Mouse (Mus musculus): ENCODE data around the gene Gadd45gip1. TPM values are rescaled to one million over a fixed set of nuclear protein-coding genes. Genes with fewer than 3 reads are reported as not detected.
"Not testable (repeated sequence)": the region's sequence is repeated elsewhere in the genome, so short reads cannot be mapped to it uniquely, and the experiment has no call there.

Gene Gadd45gip1
- polyA plus RNA-seq, 1 experiment, result 19.5 TPM

DNA sequence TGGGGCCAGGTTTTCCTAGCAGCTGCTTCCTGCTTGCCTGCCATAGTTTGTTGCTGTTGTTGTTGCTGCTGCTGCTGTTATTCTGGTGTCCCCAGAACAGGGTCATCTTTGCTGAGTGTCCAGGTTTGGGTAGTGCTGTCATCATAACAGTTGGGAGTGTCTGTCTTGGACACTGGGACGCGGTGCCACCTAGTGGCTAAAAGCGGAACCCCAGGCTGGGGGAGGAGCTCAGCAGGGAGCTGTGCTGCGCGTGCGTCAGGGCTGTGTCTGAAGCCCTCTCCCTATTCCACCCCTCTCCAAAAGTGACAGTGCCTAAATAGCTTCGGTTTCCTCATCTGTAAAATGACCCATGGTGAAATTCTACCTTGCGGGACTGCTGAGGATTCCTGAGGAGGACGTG lies 15.8 kb upstream of the Gadd45gip1 start:
- Histone ChIP-seq H3K27ac (ENCODE audit: insufficient read depth, low read length) (no peak overlapping the region), H3K4me3 (ENCODE audit: low read depth, low read length) (no peak overlapping the region), H3K9me3 (replicated peaks; ENCODE audit: control insufficient read depth, insufficient read depth, low read length, poor library complexity, severe bottlenecking) (peaks cover 2% of the 10 kb centered on the region; the same call in 1 of the 2 replicates), H3K9ac (ENCODE audit: low read depth, poor library complexity, severe bottlenecking) (no peak overlapping the region), H3K36me3 (ENCODE audit: control insufficient read depth, insufficient read depth, low read length, poor library complexity, severe bottlenecking) (no peaks in the 10 kb centered on the region), H3K27me3 (ENCODE audit: control insufficient read depth, insufficient read depth, low read length, poor library complexity, severe bottlenecking) (0 out of 2 replicates have a peak, but pooled peaks cover 2% of the 10 kb centered on the region), H3K4me1 (ENCODE audit: control insufficient read depth, insufficient read depth, low read length) (no peaks in the 10 kb centered on the region)
- TF ChIP-seq EP300 (IDR thresholded peaks at IDR 0.05; ENCODE audit: insufficient read depth, low read depth, low read length) (no peak), POLR2A (IDR thresholded peaks at IDR 0.05; ENCODE audit: insufficient read depth, low read length) (no peak), CTCF (IDR thresholded peaks at IDR 0.05; ENCODE audit: low read depth, low read length) (peak; percentile 99)

DNA sequence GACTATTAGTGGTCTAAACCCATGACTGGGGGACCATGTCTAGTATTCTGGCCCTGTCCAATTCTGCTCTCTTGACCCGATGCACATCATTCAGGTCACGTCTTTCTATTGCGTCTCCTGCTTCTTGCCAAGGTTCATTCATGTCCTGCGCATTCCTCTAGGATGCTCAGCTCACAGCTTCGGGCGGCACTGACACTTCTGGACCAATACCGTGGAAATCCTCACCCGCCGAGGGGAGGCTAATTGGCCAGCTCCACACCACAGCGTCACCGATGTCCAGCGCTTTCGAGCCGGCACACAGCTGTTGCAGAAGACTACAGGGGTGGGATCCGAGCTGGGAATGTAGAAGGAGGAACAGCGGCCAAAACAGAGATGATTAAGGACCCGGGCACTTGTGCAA lies 15.2 kb upstream of the Gadd45gip1 start:
- H3K9ac ChIP-seq (ENCODE audit: low read depth, poor library complexity, severe bottlenecking), result 0 out of 2 replicates have a peak overlapping the region, but pooled peaks have one; percentile 4
- no peak overlapping the region for H3K27ac ChIP-seq (ENCODE audit: insufficient read depth, low read length)
- H3K4me1 ChIP-seq (ENCODE audit: control insufficient read depth, insufficient read depth, low read length), result no peaks in the 10 kb centered on the region
- H3K36me3 ChIP-seq (ENCODE audit: control insufficient read depth, insufficient read depth, low read length, poor library complexity, severe bottlenecking), result no peaks in the 10 kb centered on the region
- H3K9me3 ChIP-seq (replicated peaks; ENCODE audit: control insufficient read depth, insufficient read depth, low read length, poor library complexity, severe bottlenecking), result no peaks in the 10 kb centered on the region
- peak overlapping the region; percentile 0; the same call in 1 of the 2 replicates for H3K4me3 ChIP-seq (ENCODE audit: low read depth, low read length)
- 0 out of 2 replicates have a peak, but pooled peaks cover under 1% of the 10 kb centered on the region for H3K27me3 ChIP-seq (ENCODE audit: control insufficient read depth, insufficient read depth, low read length, poor library complexity, severe bottlenecking)
- no peak for TF ChIP-seq EP300 (IDR thresholded peaks at IDR 0.05; ENCODE audit: insufficient read depth, low read depth, low read length)
- TF ChIP-seq POLR2A (IDR thresholded peaks at IDR 0.05; ENCODE audit: insufficient read depth, low read length), result no peak
- no peak for TF ChIP-seq CTCF (IDR thresholded peaks at IDR 0.05; ENCODE audit: low read depth, low read length)

DNA sequence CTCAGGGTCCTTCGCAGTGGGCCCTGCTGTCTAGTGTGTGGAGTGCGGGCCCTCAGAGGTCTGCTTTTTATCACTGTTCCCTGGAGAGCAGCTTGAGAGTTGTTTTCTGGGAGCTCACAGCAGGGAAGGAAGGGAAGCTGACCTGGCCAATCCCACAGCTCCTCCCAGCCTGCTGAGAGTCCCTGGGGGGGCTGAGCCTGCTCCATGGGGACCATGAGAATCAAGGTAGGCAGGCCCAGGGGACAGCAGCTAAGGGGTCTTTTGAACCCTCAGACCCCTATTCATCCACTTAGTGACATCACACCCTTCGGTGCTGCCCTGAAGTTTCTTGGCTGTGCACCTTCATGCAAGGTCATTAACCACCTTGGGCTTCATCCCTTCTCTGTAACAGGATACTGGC lies 8.6 kb upstream of the Gadd45gip1 start, which contains the start of gene Dand5:
Gene Dand5 (minus strand): TSS at position 101 of the 400 bp plus-strand sequence.
- no peaks in the 10 kb centered on the region for H3K4me1 ChIP-seq (ENCODE audit: control insufficient read depth, insufficient read depth, low read length)
- H3K9ac ChIP-seq (ENCODE audit: low read depth, poor library complexity, severe bottlenecking), result 0 out of 2 replicates have a peak within 1 kb of the TSS, but pooled peaks have one; percentile 2
- TF ChIP-seq EP300 (IDR thresholded peaks at IDR 0.05; ENCODE audit: insufficient read depth, low read depth, low read length) (no peak), POLR2A (IDR thresholded peaks at IDR 0.05; ENCODE audit: insufficient read depth, low read length) (no peak), CTCF (IDR thresholded peaks at IDR 0.05; ENCODE audit: low read depth, low read length) (no peak)
- H3K9me3 ChIP-seq (replicated peaks; ENCODE audit: control insufficient read depth, insufficient read depth, low read length, poor library complexity, severe bottlenecking), result no peaks in the 10 kb centered on the region
- no peaks in the 10 kb centered on the region for H3K27me3 ChIP-seq (ENCODE audit: control insufficient read depth, insufficient read depth, low read length, poor library complexity, severe bottlenecking)
- no peak within 1 kb of the TSS for H3K27ac ChIP-seq (ENCODE audit: insufficient read depth, low read length)
- no peaks in the 10 kb centered on the region for H3K36me3 ChIP-seq (ENCODE audit: control insufficient read depth, insufficient read depth, low read length, poor library complexity, severe bottlenecking)
- no peak within 1 kb of the TSS for H3K4me3 ChIP-seq (ENCODE audit: low read depth, low read length)

DNA sequence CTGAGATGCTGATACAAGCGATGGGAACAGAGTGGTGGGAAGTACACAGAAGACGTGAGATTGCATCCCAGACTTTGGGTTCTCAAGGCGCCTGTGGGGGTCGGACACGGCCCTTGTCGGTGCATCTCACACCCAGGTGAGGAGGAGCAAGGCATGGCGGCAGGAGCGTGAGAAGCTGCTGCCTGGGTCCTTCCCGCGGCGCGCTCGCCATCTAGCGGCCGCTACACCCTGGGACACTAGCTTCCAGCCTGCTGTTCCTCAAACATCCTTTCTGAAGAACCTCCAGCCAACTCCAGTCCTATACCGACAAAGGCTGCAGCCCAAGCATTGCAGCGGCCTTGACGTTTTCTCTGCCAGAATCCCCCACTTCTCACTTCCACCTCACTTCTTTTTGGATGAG lies 7.7 kb upstream of the Gadd45gip1 start:
- Histone ChIP-seq H3K4me1 (ENCODE audit: control insufficient read depth, insufficient read depth, low read length) (no peaks in the 10 kb centered on the region), H3K36me3 (ENCODE audit: control insufficient read depth, insufficient read depth, low read length, poor library complexity, severe bottlenecking) (no peaks in the 10 kb centered on the region), H3K9ac (ENCODE audit: low read depth, poor library complexity, severe bottlenecking) (0 out of 2 replicates have a peak overlapping the region, but pooled peaks have one; percentile 2), H3K9me3 (replicated peaks; ENCODE audit: control insufficient read depth, insufficient read depth, low read length, poor library complexity, severe bottlenecking) (no peaks in the 10 kb centered on the region), H3K27me3 (ENCODE audit: control insufficient read depth, insufficient read depth, low read length, poor library complexity, severe bottlenecking) (no peaks in the 10 kb centered on the region), H3K4me3 (ENCODE audit: low read depth, low read length) (no peak overlapping the region), H3K27ac (ENCODE audit: insufficient read depth, low read length) (no peak overlapping the region)
- no peak for TF ChIP-seq POLR2A (IDR thresholded peaks at IDR 0.05; ENCODE audit: insufficient read depth, low read length)
- peak; percentile 37; the same call in 1 of the 2 replicates for TF ChIP-seq EP300 (IDR thresholded peaks at IDR 0.05; ENCODE audit: insufficient read depth, low read depth, low read length)
- TF ChIP-seq CTCF (IDR thresholded peaks at IDR 0.05; ENCODE audit: low read depth, low read length), result peak; percentile 96

DNA sequence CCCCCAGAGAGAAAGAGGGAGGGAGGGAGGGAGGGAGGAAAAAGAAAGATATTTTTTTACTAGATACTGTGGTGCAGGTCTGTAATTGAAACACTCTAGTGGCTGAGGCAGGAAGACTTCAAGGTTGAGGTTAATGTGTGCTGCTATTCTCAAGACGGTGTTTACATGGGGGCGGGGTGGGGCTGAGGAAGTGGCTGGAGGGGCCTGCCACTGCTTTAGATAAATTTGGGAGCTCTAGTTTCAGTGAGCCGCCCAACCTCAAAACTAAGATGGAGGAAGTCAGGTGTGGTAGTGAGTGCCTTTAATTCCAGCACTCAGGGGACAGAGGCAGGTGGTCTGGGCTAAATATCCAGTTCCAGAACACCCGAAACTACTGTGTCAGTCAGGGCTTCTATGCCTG lies 5.7 kb upstream of the Gadd45gip1 start:
- 0 out of 2 replicates have a peak overlapping the region, but pooled peaks have one; percentile 9 for H3K9ac ChIP-seq (ENCODE audit: low read depth, poor library complexity, severe bottlenecking)
- H3K27ac ChIP-seq (ENCODE audit: insufficient read depth, low read length), result peak overlapping the region; percentile 30; the same call in 1 of the 2 replicates
- no peaks in the 10 kb centered on the region for H3K36me3 ChIP-seq (ENCODE audit: control insufficient read depth, insufficient read depth, low read length, poor library complexity, severe bottlenecking)
- H3K9me3 ChIP-seq (replicated peaks; ENCODE audit: control insufficient read depth, insufficient read depth, low read length, poor library complexity, severe bottlenecking), result no peaks in the 10 kb centered on the region
- no peaks in the 10 kb centered on the region for H3K27me3 ChIP-seq (ENCODE audit: control insufficient read depth, insufficient read depth, low read length, poor library complexity, severe bottlenecking)
- no peaks in the 10 kb centered on the region for H3K4me1 ChIP-seq (ENCODE audit: control insufficient read depth, insufficient read depth, low read length)
- no peak overlapping the region for H3K4me3 ChIP-seq (ENCODE audit: low read depth, low read length)
- no peak for TF ChIP-seq POLR2A (IDR thresholded peaks at IDR 0.05; ENCODE audit: insufficient read depth, low read length)
- no peak for TF ChIP-seq CTCF (IDR thresholded peaks at IDR 0.05; ENCODE audit: low read depth, low read length)
- no peak for TF ChIP-seq EP300 (IDR thresholded peaks at IDR 0.05; ENCODE audit: insufficient read depth, low read depth, low read length)

DNA sequence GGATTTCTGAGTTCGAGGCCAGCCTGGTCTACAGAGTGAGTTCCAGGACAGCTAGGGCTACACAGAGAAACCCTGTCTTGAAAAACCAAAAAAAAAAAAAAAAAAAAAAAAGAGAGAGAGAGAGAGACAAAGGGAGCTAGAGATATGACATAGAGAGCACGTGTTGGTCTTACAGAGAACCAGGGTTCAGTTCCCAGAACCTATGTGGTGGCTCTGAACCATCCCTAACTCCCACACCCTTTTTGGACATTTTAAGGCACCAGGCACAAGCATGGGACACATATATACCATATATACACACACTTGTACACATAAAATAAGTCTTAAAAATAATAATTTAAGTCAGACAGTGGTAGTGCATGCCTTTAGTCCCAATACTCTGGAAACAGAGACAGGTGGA lies 4.8 kb upstream of the Gadd45gip1 start:
- H3K27me3 ChIP-seq (ENCODE audit: control insufficient read depth, insufficient read depth, low read length, poor library complexity, severe bottlenecking); H3K4me3 ChIP-seq (ENCODE audit: low read depth, low read length); H3K4me1 ChIP-seq (ENCODE audit: control insufficient read depth, insufficient read depth, low read length); H3K36me3 ChIP-seq (ENCODE audit: control insufficient read depth, insufficient read depth, low read length, poor library complexity, severe bottlenecking); H3K9ac ChIP-seq (ENCODE audit: low read depth, poor library complexity, severe bottlenecking); H3K9me3 ChIP-seq (replicated peaks; ENCODE audit: control insufficient read depth, insufficient read depth, low read length, poor library complexity, severe bottlenecking); H3K27ac ChIP-seq (ENCODE audit: insufficient read depth, low read length): not testable (repeated sequence)

Data from ES-Bruce4 (cell line).